Mouse (Mus musculus) testis, adult 2 months (tissue): ENCODE measurements at regions not wholly inside any gene's neighbourhood (a gene's known extent, or its start where the extent isn't known, plus 50 kb on each side); places are given as distances from the start of the nearest gene placed in this dataset.

Experiments used
- CTCF ChIP-seq: fragments of 200-500 bp; IDR thresholded peaks from 2 replicates; pipeline ENCODE4 v1.5.1; 2012; ENCODE audit warnings: low read depth, mild to moderate bottlenecking, inconsistent platforms, low read length, moderate library complexity; ENCODE audit not compliant: control insufficient read depth, insufficient read depth, insufficient replicate concordance
- POLR2A ChIP-seq: fragments of 200-500 bp; IDR thresholded peaks from 2 replicates; pipeline ENCODE4 v1.6.1; 2012; ENCODE audit warnings: low read depth, mild to moderate bottlenecking, inconsistent platforms, low read length, moderate library complexity; ENCODE audit not compliant: control insufficient read depth

DNA sequence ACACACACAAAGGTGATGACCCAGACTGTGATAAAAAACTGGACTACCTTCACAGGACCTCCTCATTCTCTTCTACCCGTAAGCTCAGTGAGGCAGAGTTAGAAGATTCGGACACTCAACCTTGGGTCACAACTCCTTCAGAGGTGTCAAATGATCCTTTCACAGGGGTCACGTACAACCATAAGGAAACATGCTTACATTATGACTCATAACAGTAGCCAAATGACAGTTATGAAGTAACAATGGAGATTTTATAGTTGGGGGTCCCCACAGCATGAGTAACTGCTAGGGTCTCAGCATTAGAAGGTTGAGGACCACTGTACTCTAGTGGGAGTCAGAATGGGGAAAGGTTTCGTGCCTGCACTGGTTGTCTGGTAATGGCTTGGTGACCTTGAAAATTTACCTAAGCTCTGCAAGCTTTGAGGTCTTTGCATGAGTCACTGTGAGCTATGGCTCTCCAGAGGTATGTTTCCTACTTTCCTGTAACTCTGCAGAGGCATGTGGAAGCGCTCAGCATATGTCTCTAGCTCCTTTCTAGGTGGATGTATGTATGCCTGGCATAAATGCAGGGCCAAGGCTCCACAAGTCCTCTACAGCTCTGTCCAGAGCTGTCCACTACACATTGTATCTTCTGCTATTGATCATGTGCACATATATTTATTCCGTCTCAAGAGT, 158.6 kb downstream of the Rap2a start:
- TF ChIP-seq POLR2A = no peak
- TF ChIP-seq CTCF = no peak
